Mouse (Mus musculus) liver, adult 2 months (tissue): ENCODE measurements around the gene Catip. TPM values are rescaled to one million over a fixed set of nuclear protein-coding genes. Genes with fewer than 3 reads are reported as not detected.

ENCODE experiments used
- DNase-seq: peaks from one replicate; pipeline ENCODE4 v3.0.0-alpha.2; 2011; ENCODE audit warnings: low read depth, low spot score; ENCODE audit errors: extremely low read depth
- H3K27ac ChIP-seq: fragments of 200-500 bp; replicated peaks from 2 replicates; pipeline ENCODE4 v1.5.1; 2012; ENCODE audit warnings: low read depth, mild to moderate bottlenecking, control low read depth, inconsistent platforms, low read length; ENCODE audit not compliant: insufficient read depth
- H3K27me3 ChIP-seq: fragments of 200-500 bp; 2 replicates; pipeline ENCODE4 v1.6.1; 2012; ENCODE audit warnings: mild to moderate bottlenecking, moderate library complexity, low read length, inconsistent platforms; ENCODE audit not compliant: control insufficient read depth, insufficient read depth
- H3K36me3 ChIP-seq: fragments of 200-500 bp; 2 replicates; pipeline ENCODE4 v1.6.1; 2012; ENCODE audit warnings: low read length, inconsistent platforms; ENCODE audit not compliant: control insufficient read depth, insufficient read depth
- H3K4me1 ChIP-seq: fragments of 200-500 bp; 2 replicates; pipeline ENCODE4 v1.6.1; 2011; ENCODE audit warnings: low read length; ENCODE audit not compliant: control insufficient read depth, insufficient read depth
- H3K4me3 ChIP-seq: fragments of 200-500 bp; 2 replicates; pipeline ENCODE4 v1.5.1; 2011; ENCODE audit warnings: low read depth, mild to moderate bottlenecking, control low read depth, low read length, moderate library complexity; ENCODE audit not compliant: insufficient read depth
- H3K79me2 ChIP-seq: fragments of 200-500 bp; 2 replicates; pipeline ENCODE4 v1.6.1; 2012; ENCODE audit warnings: inconsistent platforms, mild to moderate bottlenecking, low read length, moderate library complexity; ENCODE audit not compliant: control insufficient read depth, insufficient read depth
- H3K9ac ChIP-seq: fragments of 200-500 bp; 2 replicates; pipeline ENCODE4 v1.6.1; 2012; ENCODE audit warnings: low read depth, mild to moderate bottlenecking, control low read depth, inconsistent platforms, low read length
- CTCF ChIP-seq: fragments of 200-500 bp; IDR thresholded peaks from 2 replicates; pipeline ENCODE4 v1.5.1; 2011; ENCODE audit warnings: low read depth, low read length, control low read depth
- POLR2A ChIP-seq: fragments of 200-500 bp; IDR thresholded peaks from 2 replicates; pipeline ENCODE4 v1.6.1; 2011; ENCODE audit warnings: low read length, control low read depth; ENCODE audit not compliant: insufficient read depth; ENCODE audit errors: extremely low read depth
- WGBS: fragments of 180-500 bp; shearing (Covaris S2); methylation state at CpG from one replicate; pipeline ENCODE4 v1.1.7; 2018; 5-methylcytosine and 5-hydroxymethylcytosine counted together
- polyA plus RNA-seq: library from polyadenylated mRNA; depleted of rRNA; stranded (reverse); fragments of >200 nt; gene quantifications from 2 replicates; pipeline ENCODE4 v1.2.3, GENCODE M21; 2012
- total RNA-seq: library from RNA; depleted of rRNA; stranded (reverse); fragments of >200 nt; gene quantifications from 2 replicates; pipeline ENCODE4 v1.2.3, GENCODE M21; 2014

Catip gene
- total and polyA plus RNA-seq, 2 experiments, result 0.09 TPM

DNA sequence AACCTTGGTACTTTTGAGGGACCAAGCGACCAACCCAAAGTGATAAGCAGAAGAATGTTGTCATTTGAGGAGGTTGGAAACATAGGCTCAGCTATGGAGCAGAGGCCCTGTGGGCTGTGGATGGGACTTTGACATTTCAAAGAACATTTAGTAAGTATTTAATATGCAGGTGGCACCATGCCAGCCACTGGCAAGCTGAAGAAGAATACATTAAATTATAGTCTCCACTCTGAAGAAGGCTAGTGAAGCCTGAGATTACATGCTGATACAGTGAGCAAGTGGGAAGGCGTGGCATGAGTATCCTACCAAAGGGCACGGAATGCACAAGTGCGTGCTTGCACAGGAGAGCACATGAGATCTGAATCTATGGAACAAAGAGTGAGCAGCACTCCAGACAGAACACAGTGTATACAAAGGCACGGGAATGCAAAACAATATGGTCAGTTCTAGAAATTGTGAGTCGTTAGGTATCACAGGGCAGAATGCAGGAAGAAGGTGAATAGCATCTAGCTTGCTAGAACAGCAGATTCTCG is 31.9 kb upstream of the Catip start:
- peaks cover 13% of the 10 kb centered on the region for H3K4me1 ChIP-seq
- no peak for TF ChIP-seq CTCF
- no peak for TF ChIP-seq POLR2A
- H3K4me3 ChIP-seq, result no peak overlapping the region
- DNase-seq, result no peak
- H3K27me3 ChIP-seq, result no peaks in the 10 kb centered on the region
- no peaks in the 10 kb centered on the region for H3K36me3 ChIP-seq
- no peaks in the 10 kb centered on the region for H3K79me2 ChIP-seq
- 90% methylated on average over 7 of the region's 7 CpGs for WGBS
- no peak overlapping the region for H3K9ac ChIP-seq
- H3K27ac ChIP-seq, result no peak overlapping the region

DNA sequence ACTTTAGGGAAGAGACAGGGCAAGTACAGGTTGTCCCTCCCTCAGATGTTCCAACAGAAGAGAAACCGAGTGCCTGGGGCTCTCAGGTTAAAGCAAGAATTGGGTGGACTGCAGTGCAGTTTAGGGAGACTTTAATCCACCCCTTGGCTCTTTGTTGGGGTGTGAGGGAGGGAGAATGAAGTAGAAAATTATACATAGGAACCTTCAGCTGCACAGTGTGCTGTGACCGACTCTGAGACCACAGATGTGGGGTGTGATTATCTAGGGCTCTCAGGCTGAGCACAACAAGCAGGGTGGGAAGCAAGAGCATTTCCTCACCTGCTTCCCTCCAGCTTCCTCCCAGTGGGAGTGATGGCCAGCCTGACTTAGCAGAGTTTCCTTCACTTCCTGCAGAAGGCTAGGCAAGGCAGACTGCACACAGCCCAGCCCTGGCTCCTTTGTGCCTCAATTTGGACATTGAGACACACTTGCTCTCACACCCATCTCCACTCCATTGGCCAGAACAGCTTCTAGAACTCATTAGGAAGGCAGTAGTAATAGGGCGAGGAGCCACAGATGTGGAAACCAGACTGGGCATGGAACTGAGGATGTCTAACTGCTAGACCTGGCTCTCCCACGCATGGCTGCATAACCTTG is 30.7 kb upstream of the Catip start:
- 37% methylated on average over 4 of the region's 4 CpGs for WGBS
- Histone ChIP-seq H3K9ac (no peak overlapping the region), H3K27ac (no peak overlapping the region), H3K79me2 (no peaks in the 10 kb centered on the region), H3K36me3 (no peaks in the 10 kb centered on the region), H3K4me3 (no peak overlapping the region), H3K4me1 (peaks cover 16% of the 10 kb centered on the region), H3K27me3 (no peaks in the 10 kb centered on the region)
- DNase-seq, result no peak
- no peak for TF ChIP-seq POLR2A
- no peak for TF ChIP-seq CTCF

DNA sequence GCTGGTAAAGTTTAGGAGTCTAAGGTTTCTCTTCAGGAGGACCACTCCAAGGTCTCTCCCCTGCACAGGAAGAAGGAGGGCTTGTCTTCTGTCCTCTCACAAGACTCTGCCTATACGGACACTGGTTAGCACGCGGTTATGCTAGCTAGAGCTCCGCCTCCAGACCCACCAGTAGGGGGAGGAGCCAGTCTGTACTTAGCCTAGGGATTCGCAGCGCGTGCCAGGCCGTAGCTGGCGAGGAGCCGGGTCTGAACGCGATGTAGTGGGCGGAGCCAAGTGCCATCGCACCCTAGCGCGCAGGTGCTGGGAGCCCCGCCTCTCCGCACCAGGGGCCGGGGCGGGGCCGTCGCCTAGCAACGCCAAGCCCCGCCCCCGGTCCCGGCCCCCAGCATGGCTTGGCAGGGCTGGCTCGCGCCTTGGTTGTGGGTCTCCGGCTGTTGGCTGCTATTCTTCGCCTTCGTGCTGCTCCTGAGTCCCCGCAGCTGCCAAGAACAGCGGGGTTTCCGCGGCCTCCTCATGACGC is 29.6 kb upstream of the Catip start:
- peak; percentile 88 for DNase-seq
- Histone ChIP-seq H3K27me3 (no peaks in the 10 kb centered on the region), H3K27ac (peak overlapping the region; percentile 80), H3K4me1 (peaks cover 25% of the 10 kb centered on the region), H3K4me3 (peak overlapping the region; percentile 85), H3K9ac (peak overlapping the region; percentile 82), H3K79me2 (peaks cover 9% of the 10 kb centered on the region; the same call in 1 of the 2 replicates), H3K36me3 (no peaks in the 10 kb centered on the region)
- WGBS, result under 1% methylated on average over 36 of the region's 36 CpGs
- peak; percentile 64 for TF ChIP-seq CTCF
- 0 out of 2 replicates have a peak, but pooled peaks have one; percentile 29 for TF ChIP-seq POLR2A

DNA sequence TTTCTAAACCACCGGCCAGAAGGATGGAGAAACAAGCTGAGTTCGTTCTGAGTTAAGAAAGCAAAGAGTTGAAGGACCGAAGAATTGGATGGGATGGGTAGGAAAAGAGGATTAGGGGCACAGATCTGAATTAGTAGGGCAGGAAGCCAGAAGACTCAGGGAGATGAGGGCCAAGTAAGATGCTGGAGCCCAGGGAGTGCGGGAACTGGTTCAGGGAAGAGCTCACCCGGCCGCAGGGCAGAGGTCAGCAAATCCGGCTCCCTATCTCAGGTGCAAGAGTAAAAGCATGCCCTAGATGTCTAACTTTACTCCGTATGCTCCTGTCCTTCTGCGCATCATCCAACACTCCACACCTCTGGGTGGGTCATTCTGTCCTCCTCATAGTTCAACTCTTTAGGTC is 29.0 kb upstream of the Catip start:
- WGBS, result 3% methylated on average over 9 of the region's 9 CpGs
- Histone ChIP-seq H3K27ac (peak overlapping the region; percentile 80), H3K36me3 (no peaks in the 10 kb centered on the region), H3K79me2 (peaks cover 13% of the 10 kb centered on the region; the same call in 1 of the 2 replicates), H3K4me3 (peak overlapping the region; percentile 85), H3K9ac (peak overlapping the region; percentile 82), H3K27me3 (no peaks in the 10 kb centered on the region), H3K4me1 (peaks cover 30% of the 10 kb centered on the region)
- no peak for TF ChIP-seq CTCF
- no peak for TF ChIP-seq POLR2A
- DNase-seq, result peak; percentile 74

DNA sequence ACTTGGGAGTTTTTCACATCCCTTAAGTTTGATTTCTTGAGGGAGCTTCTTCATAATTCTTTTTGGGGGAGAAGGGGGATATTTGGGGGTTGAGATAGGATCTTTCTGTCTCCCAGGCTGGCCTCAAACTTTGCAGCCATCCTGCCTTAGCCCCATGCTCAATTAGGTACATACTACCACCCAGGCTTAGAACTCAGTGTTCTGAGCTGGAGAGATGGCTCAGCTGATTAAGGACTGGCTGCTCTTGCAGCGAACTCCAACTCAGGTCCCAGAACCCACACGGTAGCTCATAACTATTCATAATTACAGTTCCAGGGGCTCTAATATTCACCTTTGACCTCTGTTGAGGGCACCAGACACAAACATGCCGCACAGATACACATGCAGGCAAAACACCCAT is 27.3 kb upstream of the Catip start:
- WGBS, result 27% methylated on average over 3 of the region's 3 CpGs
- H3K36me3 ChIP-seq, result no peaks in the 10 kb centered on the region
- peaks cover 13% of the 10 kb centered on the region; the same call in 1 of the 2 replicates for H3K79me2 ChIP-seq
- DNase-seq, result peak; percentile 53
- H3K27ac ChIP-seq, result peak overlapping the region; percentile 73; the same call in 1 of the 2 replicates
- H3K9ac ChIP-seq, result no peak overlapping the region
- H3K4me3 ChIP-seq, result no peak overlapping the region
- no peak for TF ChIP-seq POLR2A
- no peak for TF ChIP-seq CTCF
- peaks cover 43% of the 10 kb centered on the region for H3K4me1 ChIP-seq
- H3K27me3 ChIP-seq, result no peaks in the 10 kb centered on the region

DNA sequence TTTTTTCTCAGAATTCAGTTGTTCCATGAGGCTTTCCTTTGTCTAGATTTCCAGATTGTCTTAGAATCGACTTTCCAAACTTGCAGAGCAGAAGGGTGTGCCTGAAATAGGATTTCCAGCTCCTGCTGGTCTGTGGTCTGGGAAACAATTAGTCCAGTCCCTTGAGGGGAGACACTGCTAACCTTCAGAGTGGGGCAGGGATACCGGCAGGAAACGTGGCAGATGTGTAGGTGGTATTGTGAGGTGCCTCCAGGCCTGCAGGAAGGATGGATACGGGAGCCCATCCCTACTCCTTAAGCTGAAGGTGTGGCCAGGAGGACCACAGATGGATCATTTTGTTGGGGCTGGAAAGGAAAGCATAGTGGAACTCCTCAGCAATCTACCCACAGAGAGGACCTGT is 26.9 kb upstream of the Catip start:
- peak overlapping the region; percentile 14 for H3K9ac ChIP-seq
- H3K27ac ChIP-seq, result peak overlapping the region; percentile 67
- H3K4me3 ChIP-seq, result no peak overlapping the region
- peaks cover 13% of the 10 kb centered on the region; the same call in 1 of the 2 replicates for H3K79me2 ChIP-seq
- no peaks in the 10 kb centered on the region for H3K27me3 ChIP-seq
- WGBS, result 45% methylated on average over 4 of the region's 4 CpGs
- TF ChIP-seq CTCF (no peak), POLR2A (no peak)
- no peak for DNase-seq
- H3K4me1 ChIP-seq, result peaks cover 48% of the 10 kb centered on the region
- H3K36me3 ChIP-seq, result no peaks in the 10 kb centered on the region
